Comparison of ENCODE assay signal across 17 mouse cellular contexts in genomic region chr17:8636231-8636630, GRCm38 (mm10).
"Had no signal": no experiment of that assay in that cellular context is flagged by ENCODE, and none has a peak within 500 bp of the region (broad histone marks: within the 10 kb centered on the region; RNA-seq: fewer than 3 reads in every experiment).

No protein-coding gene starts in this region.

- H3K4me2 ChIP-seq: lung, embryonic 14.5 days; midbrain, embryonic 12.5 days; neural tube, embryonic 13.5 days; neural tube, embryonic 15.5 days; stomach, embryonic 15.5 days had no signal

- H3K36me3 ChIP-seq: midbrain, embryonic 12.5 days; neural tube, embryonic 13.5 days; neural tube, embryonic 15.5 days; stomach, embryonic 15.5 days had no signal

- ATAC-seq: midbrain, embryonic 16.5 days had no signal

- H3K4me3 ChIP-seq: midbrain, embryonic 12.5 days; myocyte; neural tube, embryonic 13.5 days; neural tube, embryonic 15.5 days; stomach, embryonic 15.5 days had no signal

- H3K27me3 ChIP-seq: neural tube, embryonic 13.5 days; neural tube, embryonic 15.5 days; stomach, embryonic 15.5 days had no signal

- H3K9me3 ChIP-seq: midbrain, embryonic 12.5 days; neural tube, embryonic 13.5 days; neural tube, embryonic 15.5 days; stomach, embryonic 15.5 days had no signal

- H3K9ac ChIP-seq: liver, embryonic 14.5 days; lung, embryonic 14.5 days; midbrain, embryonic 12.5 days; neural tube, embryonic 13.5 days; neural tube, embryonic 15.5 days; stomach, embryonic 15.5 days had no signal

- DNase-seq: lung, adult 18-20 months; lung, embryonic 14.5 days; lung, postnatal 10 days; lung, postnatal 4 days; right cerebral cortex, adult 18-20 months; right cerebral cortex, postnatal 25 days; right cerebral cortex, postnatal 4 days; thymus, adult 18-20 months; thymus, postnatal 14 days; thymus, postnatal 36 days had no signal

- H3K27ac ChIP-seq: liver, embryonic 14.5 days; midbrain, embryonic 12.5 days; neural tube, embryonic 13.5 days; neural tube, embryonic 15.5 days; stomach, embryonic 15.5 days had no signal

- H3K4me1 ChIP-seq: stomach, embryonic 15.5 days had no signal
